Mouse (Mus musculus) T-helper 2 cell (primary cell): ENCODE measurements around the gene Gm29110.
"Not testable (repeated sequence)": the region's sequence is repeated elsewhere in the genome, so short reads cannot be mapped to it uniquely, and the experiment has no call there.

ENCODE experiments used
- in situ Hi-C: fragments of 300-600 bp; cut with MboI, MseI; formaldehyde crosslinking; loops from one replicate; pipeline ENCODE4 v1.15.1; 2025; ENCODE audit warnings: high pct_unique_total_duplicates

Gene Gm29110

DNA sequence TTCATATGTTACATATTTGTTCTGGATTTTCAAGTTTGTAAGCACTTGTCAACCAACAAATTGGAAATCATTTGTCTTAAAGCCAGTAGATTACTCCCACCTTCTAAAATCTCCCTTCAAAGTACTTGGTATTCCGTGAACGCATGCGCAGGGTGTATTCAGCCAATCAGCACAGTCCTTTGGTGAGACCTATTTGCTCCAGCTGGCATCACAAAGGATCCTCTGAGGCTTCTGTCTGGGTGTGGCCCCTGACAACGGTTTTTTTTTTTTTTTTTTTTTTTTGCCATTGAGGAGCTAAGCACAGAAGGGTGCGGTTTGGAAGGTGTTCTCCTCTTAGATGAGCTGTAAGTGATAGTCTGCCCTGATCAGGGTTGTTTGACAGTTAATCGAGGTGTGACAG is at the start of gene Gm29110:
TSS of gene Gm29110 (plus strand) at position 301 of the 400 bp plus-strand sequence.
- in situ Hi-C loops, result not testable (repeated sequence)
